Mouse (Mus musculus) splenic B cell, adult 2 months (primary cell): Measurements from ENCODE around the gene Ciz1.

Experiments used
- DNase-seq: peaks from one replicate; pipeline ENCODE4 v3.0.0-alpha.2; 2011; ENCODE audit warnings: low read depth, low spot score
- H3K27me3 ChIP-seq: 2 replicates; pipeline ENCODE4 v1.6.1; 2012; ENCODE audit warnings: mild to moderate bottlenecking, low read length, moderate library complexity, mixed read lengths; ENCODE audit not compliant: control insufficient read depth, poor library complexity, insufficient read depth, severe bottlenecking
- H3K36me3 ChIP-seq: 2 replicates; pipeline ENCODE4 v1.6.1; 2012; ENCODE audit warnings: mild to moderate bottlenecking, low read length, moderate library complexity, mixed read lengths; ENCODE audit not compliant: control insufficient read depth, poor library complexity, insufficient read depth, severe bottlenecking

Gene Ciz1

DNA sequence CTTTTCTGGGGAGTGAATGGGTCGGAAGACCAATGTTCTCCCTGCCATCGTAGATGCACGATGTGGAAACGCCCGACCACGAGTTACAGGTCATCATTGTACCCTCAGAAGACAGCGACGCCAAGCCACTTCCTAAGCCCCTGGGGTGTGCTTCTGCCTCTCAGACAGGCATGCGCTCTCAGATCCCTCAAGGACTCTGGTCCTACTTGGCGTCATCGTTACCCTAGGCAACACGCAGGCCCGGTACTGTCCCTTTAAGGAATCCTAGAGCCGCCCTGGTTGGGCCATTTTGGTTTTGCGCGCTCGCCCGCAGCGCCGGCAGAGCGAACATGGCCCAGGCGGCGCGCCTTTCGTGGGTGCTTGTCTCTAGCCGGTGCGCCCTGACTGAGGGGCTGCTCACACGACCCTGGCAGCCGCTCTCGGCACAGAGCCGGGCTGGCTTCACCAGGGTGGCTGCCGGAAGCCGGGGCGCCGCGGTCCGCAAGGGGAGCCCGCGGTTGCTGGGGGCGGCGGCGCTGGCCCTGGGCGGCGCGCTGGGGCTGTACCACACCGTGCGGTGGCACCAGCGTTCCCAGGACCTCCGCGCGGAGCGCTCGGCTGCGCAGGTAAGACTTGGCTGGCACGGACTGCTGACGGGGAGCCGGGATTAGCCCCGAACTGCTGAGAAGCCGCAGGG lies 44.0 kb downstream of the Ciz1 start:
- Histone ChIP-seq H3K27me3 (no peaks in the 10 kb centered on the region), H3K36me3 (no peaks in the 10 kb centered on the region)
- DNase-seq, result peak; percentile 92

GRCm38 (mm10) chr2:32396695-32397094 lies 44.6 kb downstream of the Ciz1 start:
- H3K36me3 ChIP-seq, result no peaks in the 10 kb centered on the region; the same call in 1 of the 2 replicates
- peak; percentile 10 for DNase-seq
- no peaks in the 10 kb centered on the region for H3K27me3 ChIP-seq

GRCm38 (mm10) chr2:32404663-32405062 lies 52.5 kb downstream of the Ciz1 start:
- Histone ChIP-seq H3K36me3 (no peaks in the 10 kb centered on the region; the same call in 1 of the 2 replicates), H3K27me3 (no peaks in the 10 kb centered on the region)
- DNase-seq, result peak; percentile 99

GRCm38 (mm10) chr2:32407144-32407824 lies 55.2 kb downstream of the Ciz1 start:
- no peaks in the 10 kb centered on the region for H3K36me3 ChIP-seq
- DNase-seq, result no peak
- no peaks in the 10 kb centered on the region for H3K27me3 ChIP-seq

- no peak for DNase-seq
- Histone ChIP-seq H3K27me3 (no peaks in the 10 kb centered on the region), H3K36me3 (0 out of 2 replicates have a peak, but pooled peaks cover 1% of the 10 kb centered on the region)
These were observed 56.6 kb downstream of the Ciz1 start for GRCm38 (mm10) chr2:32408429-32409424.

DNA sequence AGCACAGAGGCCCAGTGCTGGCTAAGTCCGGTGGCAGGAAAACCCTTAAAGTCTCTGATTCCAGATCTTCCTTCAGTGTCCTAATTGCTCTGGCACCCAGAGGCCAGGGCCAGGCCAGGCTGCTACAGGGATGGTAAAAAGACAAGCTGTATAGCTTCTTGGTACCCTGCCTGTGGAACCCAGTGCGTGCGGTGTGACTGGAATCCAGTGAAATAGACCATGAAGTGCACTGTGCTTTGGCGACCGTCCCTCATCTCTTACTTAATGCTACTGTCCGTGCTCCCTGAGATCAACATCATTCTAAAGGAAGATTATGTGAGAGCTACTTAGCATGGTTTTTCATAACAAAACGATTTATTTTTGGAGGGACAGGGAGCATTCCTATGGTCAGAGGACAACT lies 59.3 kb downstream of the Ciz1 start:
- no peak for DNase-seq

DNA sequence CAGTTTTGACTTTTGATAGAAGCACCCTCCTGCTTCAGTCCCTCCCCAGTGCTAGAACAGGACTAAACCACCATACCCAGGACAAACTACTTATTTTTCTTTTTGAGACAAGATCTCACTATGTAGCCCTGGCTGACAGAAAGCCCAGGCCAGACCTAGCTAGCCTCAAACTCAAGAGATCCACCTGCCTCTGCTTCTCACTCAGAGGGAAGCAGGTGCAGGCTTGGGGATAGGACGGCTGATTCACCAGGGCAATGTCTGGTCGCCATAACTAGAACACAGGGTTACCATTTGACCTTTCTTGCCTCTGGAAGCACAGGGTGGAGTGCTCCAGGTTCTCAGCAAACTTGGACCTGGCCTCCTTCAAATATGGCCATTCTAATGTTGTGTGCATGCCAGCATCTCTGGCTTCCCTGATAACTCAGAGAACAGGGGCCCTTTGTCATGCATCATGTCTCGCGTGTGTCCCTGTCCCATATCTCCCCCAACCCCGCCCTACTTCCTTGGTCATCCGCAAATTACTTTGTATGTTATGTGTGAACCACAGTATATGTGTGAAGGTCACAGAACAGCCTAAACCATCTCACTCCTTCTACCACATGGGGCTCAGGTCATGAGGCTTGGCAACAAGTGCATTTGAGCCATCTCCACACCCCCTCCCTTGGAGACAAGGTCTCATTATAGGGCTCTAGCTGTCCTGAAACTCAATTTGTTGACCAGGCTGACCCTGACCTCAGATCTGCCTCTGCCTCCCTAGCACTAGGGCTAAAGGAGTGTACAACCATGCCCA lies 60.8 kb downstream of the Ciz1 start:
- Histone ChIP-seq H3K36me3 (peaks cover 7% of the 10 kb centered on the region), H3K27me3 (no peaks in the 10 kb centered on the region)
- DNase-seq, result no peak

More for the DNA sequence above, 59.3 kb downstream of the Ciz1 start:
- Histone ChIP-seq H3K36me3 (peaks cover 5% of the 10 kb centered on the region), H3K27me3 (no peaks in the 10 kb centered on the region)

GRCm38 (mm10) chr2:32413936-32414335 lies 61.8 kb downstream of the Ciz1 start:
- DNase-seq, result no peak
- peaks cover 9% of the 10 kb centered on the region for H3K36me3 ChIP-seq
- H3K27me3 ChIP-seq, result no peaks in the 10 kb centered on the region

DNA sequence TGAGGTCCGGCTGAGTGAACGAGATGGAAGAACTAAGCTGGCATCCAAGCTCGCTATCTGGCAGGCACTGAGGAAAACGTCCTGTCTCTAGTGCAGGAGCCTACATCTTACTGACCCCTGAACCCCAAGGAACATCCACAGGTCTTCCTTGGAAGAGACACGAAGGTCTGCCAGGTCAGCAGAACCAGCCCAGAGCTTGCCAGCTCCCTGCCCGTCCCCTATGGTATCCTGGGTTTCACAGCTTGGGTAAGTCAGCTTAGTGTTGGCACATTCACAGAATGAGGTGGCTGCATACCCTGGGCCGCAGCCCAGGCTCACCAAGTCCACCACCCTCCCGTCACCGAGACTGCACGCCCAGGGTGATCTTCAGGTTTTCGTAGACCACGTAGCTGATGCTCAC lies 63.7 kb downstream of the Ciz1 start:
- H3K27me3 ChIP-seq, result no peaks in the 10 kb centered on the region

DNA sequence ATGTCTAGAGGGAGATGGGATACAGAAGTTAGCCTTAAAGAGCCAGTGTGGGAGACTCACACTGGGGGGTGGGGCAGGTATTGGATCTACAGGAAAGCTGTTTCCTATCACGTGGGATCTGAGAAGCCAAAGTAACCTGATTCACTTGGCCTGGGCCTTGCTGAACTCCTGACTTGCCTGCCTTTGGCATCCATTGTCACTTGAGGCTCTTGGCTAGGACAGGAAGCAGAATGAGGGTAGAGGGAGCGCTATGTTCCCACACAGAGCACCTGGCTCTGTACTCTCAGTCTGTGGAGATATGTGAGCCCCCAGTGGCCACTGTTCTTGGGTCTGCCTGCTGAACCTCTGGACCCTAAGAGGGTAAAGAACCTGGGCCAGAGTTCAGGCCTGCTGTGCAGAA lies 64.4 kb downstream of the Ciz1 start:
- H3K36me3 ChIP-seq, result peaks cover 11% of the 10 kb centered on the region
- H3K27me3 ChIP-seq, result no peaks in the 10 kb centered on the region
- DNase-seq, result no peak

More for the DNA sequence above, 63.7 kb downstream of the Ciz1 start:
- peaks cover 11% of the 10 kb centered on the region for H3K36me3 ChIP-seq
- DNase-seq, result no peak

DNA sequence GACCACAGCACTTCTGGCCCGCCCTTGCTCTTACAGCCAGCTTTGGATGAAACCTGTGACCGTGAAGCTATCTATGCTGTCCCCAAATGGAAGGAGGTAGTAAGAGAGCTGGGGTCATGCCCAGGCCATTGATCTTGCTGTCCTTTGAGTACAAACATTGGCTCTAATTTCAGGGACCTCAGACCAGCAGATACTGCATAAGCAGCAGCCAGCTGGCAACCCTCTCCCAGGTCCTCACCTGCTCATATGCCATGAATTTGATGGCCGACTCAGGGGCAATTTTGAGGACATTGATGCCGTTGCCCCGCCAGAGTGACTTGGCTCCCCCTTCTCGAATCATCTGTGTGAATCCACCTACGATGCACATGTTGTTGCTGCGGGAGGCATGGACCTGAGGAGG lies 65.4 kb downstream of the Ciz1 start:
- DNase-seq, result no peak

DNA sequence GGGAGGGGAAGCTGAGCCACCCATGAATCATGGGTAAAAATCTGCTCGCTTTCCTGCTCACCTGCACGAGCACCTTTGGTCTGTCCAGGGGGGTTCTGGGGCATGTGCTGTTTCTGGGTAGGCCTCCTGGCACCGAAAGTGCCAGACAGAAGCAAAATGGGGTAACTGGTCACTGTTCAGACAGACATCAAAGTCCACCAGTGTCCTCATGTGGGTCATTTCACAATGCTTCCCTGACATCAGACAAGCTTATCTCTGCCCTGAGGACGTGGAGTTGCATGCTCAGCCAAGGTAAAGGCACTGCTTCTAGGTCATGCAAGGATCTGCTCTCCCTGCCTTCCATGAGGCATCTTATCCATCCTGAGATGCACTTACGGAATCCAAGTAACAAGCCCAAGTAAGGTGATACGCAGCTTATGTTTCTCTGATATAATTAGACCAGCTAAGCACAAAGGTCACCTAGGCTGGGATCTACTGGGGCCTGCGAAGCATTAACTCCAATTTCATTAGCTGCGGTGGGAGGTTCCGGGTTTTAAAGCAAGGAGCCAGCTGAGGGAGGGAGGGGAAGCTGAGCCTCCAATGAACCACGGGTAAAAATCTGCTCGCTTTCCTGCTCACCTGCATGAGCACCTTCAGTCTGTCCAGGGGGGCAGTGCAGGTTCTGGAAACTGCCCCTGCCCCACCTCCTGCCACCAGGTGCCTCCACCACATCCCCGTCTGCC lies 66.5 kb downstream of the Ciz1 start:
- peaks cover 11% of the 10 kb centered on the region for H3K36me3 ChIP-seq
- H3K27me3 ChIP-seq, result no peaks in the 10 kb centered on the region
- DNase-seq, result no peak

More for the DNA sequence above, 65.4 kb downstream of the Ciz1 start:
- Histone ChIP-seq H3K27me3 (no peaks in the 10 kb centered on the region), H3K36me3 (peaks cover 11% of the 10 kb centered on the region)

DNA sequence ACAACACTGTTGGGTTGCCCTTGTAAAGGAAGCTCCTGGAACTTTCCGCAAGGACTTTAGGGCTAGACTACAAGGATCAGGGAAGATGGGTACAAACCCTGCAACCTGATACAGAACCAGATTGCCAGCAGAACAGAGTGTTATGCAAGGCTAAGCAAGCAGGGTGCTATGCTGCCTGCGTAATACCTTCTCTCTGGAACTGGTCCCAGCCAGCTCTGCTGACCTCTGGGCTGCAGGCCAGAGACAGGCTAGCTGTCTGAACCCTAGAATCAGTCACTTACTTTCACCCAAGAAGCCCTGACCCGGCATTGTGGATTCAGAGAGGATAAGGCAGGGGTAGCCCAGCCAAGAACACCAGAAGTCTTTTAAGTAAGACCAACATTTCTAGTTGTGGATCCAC lies 67.2 kb downstream of the Ciz1 start:
- DNase-seq, result no peak
- Histone ChIP-seq H3K27me3 (no peaks in the 10 kb centered on the region), H3K36me3 (peaks cover 10% of the 10 kb centered on the region)
